14 mouse cellular contexts compared by ENCODE assay signal in genomic region chr16:18556461-18556860, GRCm38 (mm10). TPM values are rescaled to one million over a fixed set of nuclear protein-coding genes. Genes with fewer than 3 reads are reported as not detected.
"Had no signal": no experiment of that assay in that cellular context is flagged by ENCODE, and none has a peak within 500 bp of the region (broad histone marks: within the 10 kb centered on the region; RNA-seq: fewer than 3 reads in every experiment).

No protein-coding gene starts in this region.

- ATAC-seq: intestine, embryonic 15.5 days; liver, postnatal 0 days; midbrain, embryonic 16.5 days had no signal

- H3K9ac ChIP-seq: intestine, embryonic 15.5 days; liver, embryonic 13.5 days; liver, postnatal 0 days; lung, embryonic 15.5 days; midbrain, embryonic 12.5 days had no signal

- H3K4me1 ChIP-seq: intestine, embryonic 15.5 days; liver, embryonic 13.5 days; megakaryocyte, embryonic 14.5 days; midbrain, embryonic 12.5 days had no signal

- H3K9me3 ChIP-seq: intestine, embryonic 15.5 days; liver, embryonic 13.5 days; lung, embryonic 15.5 days; megakaryocyte, embryonic 14.5 days; midbrain, embryonic 12.5 days had no signal

- H3K27me3 ChIP-seq: intestine, embryonic 15.5 days; liver, embryonic 13.5 days; lung, embryonic 15.5 days; midbrain, embryonic 12.5 days had no signal

- H3K27ac ChIP-seq: intestine, embryonic 15.5 days; left cerebral cortex, adult 2 months; liver, embryonic 13.5 days; lung, embryonic 15.5 days; macrophage; midbrain, embryonic 12.5 days; stomach, postnatal 0 days had no signal

- DNase-seq: kidney, adult 18-20 months; kidney, postnatal 10 days; liver; liver, embryonic 13.5 days; liver, postnatal 0 days; lung, postnatal 14 days had no signal

- H3K36me3 ChIP-seq: intestine, embryonic 15.5 days; liver, embryonic 13.5 days; lung, embryonic 15.5 days; midbrain, embryonic 12.5 days had no signal

- H3K4me3 ChIP-seq: intestine, embryonic 15.5 days; left cerebral cortex, adult 2 months; liver, embryonic 13.5 days; lung, embryonic 15.5 days; megakaryocyte, embryonic 14.5 days; midbrain, embryonic 12.5 days had no signal

- H3K4me2 ChIP-seq: intestine, embryonic 15.5 days; liver, embryonic 13.5 days; lung, embryonic 15.5 days; midbrain, embryonic 12.5 days had no signal

RNA-seq across cellular contexts. Expression of gene Tbx1, which starts 34.0 kb away (rescaled TPM):
- polyA plus RNA-seq: liver, postnatal 0 days; macrophage had no signal

RNA-seq across cellular contexts. Expression of gene Rtl10, which starts 57.8 kb away (rescaled TPM):
- polyA plus RNA-seq: macrophage had no signal
